Mouse (Mus musculus) olfactory bulb, adult 2 months (tissue): ENCODE results near the gene Grhpr. TPM values are rescaled to one million over a fixed set of nuclear protein-coding genes. Genes with fewer than 3 reads are reported as not detected.

Experiments used
- H3K27ac ChIP-seq: fragments of 200-500 bp; 2 replicates; pipeline ENCODE4 v1.5.1; 2012; ENCODE audit warnings: low read depth, low read length; ENCODE audit not compliant: insufficient read depth
- H3K4me1 ChIP-seq: fragments of 200-500 bp; 2 replicates; pipeline ENCODE4 v1.6.1; 2012; ENCODE audit warnings: low read length; ENCODE audit not compliant: control insufficient read depth, insufficient read depth
- H3K4me3 ChIP-seq: fragments of 200-500 bp; 2 replicates; pipeline ENCODE4 v1.5.1; 2012; ENCODE audit warnings: mild to moderate bottlenecking, low read depth, low read length, moderate library complexity; ENCODE audit not compliant: insufficient read depth
- CTCF ChIP-seq: fragments of 200-500 bp; IDR thresholded peaks from 2 replicates; pipeline ENCODE4 v1.5.1; 2012; ENCODE audit warnings: low read depth, mild to moderate bottlenecking, low read length, moderate library complexity; ENCODE audit not compliant: insufficient read depth
- POLR2A ChIP-seq: fragments of 200-500 bp; IDR thresholded peaks from 2 replicates; pipeline ENCODE4 v1.6.1; 2012; ENCODE audit warnings: mild to moderate bottlenecking, low read depth, low read length, moderate library complexity; ENCODE audit not compliant: insufficient read depth
- WGBS: fragments of 180-500 bp; shearing (Covaris S2); methylation state at CpG from one replicate; pipeline ENCODE4 v1.1.7; 2018; 5-methylcytosine and 5-hydroxymethylcytosine counted together
- polyA plus RNA-seq: library from polyadenylated mRNA; stranded (reverse); fragments of >200 nt; gene quantifications from 2 replicates; pipeline ENCODE4 v1.2.4, GENCODE M21; 2012; ENCODE audit warnings: low replicate concordance; ENCODE audit not compliant: missing spikeins, insufficient read depth, insufficient read length

The Grhpr gene
- polyA plus RNA-seq, 1 experiment, result not detected

GRCm38 (mm10) chr4:44947464-44947863 lies 33.7 kb upstream of the Grhpr start:
- Histone ChIP-seq H3K27ac (no peak overlapping the region), H3K4me1 (no peaks in the 10 kb centered on the region), H3K4me3 (no peak overlapping the region)
- no peak for TF ChIP-seq CTCF
- no peak for TF ChIP-seq POLR2A
- WGBS, result 96% methylated on average over 5 of the region's 5 CpGs

- Histone ChIP-seq H3K4me3 (no peak overlapping the region), H3K27ac (no peak overlapping the region), H3K4me1 (no peaks in the 10 kb centered on the region)
- WGBS, result 90% methylated on average over 1 of the region's 1 CpGs
- no peak for TF ChIP-seq CTCF
- TF ChIP-seq POLR2A, result no peak
Observed at GRCm38 (mm10) chr4:44948314-44948713, 32.9 kb upstream of the Grhpr start.

DNA sequence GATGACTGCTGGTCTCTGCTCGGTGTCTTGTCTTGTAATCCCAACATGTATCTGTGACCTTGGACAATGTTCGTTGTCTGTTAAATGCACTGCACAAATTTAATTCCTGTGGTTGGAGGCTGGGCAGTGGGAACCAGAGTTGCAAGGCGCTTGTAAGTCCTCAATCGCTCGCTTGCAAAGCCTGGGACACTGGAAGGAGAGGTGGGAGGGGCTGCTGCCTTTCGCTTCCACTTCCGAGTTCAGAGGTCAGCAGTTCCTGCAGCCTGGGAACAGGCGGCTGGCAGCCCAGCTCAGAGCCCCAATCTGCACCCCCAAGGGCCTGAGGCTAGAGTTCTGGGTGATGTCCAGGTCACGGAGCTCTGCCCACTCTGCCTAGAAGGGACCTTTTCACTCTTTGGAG lies 28.2 kb upstream of the Grhpr start:
- Histone ChIP-seq H3K4me1 (no peaks in the 10 kb centered on the region), H3K4me3 (no peak overlapping the region), H3K27ac (no peak overlapping the region)
- TF ChIP-seq POLR2A (no peak), CTCF (no peak)
- 86% methylated on average over 9 of the region's 9 CpGs for WGBS

DNA sequence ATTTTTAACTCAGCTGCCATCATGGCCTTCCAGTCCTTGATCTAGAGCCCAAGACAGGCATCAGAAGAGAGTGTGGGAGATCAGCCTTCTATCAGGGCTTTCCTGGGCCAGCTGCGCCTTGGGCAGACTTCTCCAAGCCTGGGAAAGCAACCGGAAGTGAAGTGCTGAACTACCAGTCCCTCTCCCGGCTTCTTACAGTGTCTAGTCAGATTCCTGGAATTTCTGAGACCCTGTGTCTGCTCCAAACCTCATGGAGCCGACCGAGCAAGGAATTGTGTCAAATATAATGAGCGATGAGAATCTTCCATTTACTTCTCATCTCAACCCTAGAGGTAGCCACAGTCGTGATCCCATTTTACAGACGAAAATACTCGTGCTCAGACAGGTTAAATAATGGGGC lies 22.4 kb upstream of the Grhpr start:
- Histone ChIP-seq H3K27ac (no peak overlapping the region), H3K4me1 (no peaks in the 10 kb centered on the region), H3K4me3 (no peak overlapping the region)
- 93% methylated on average over 9 of the region's 9 CpGs for WGBS
- no peak for TF ChIP-seq CTCF
- no peak for TF ChIP-seq POLR2A

- no peak overlapping the region for H3K4me3 ChIP-seq
- WGBS, result 94% methylated on average over 13 of the region's 13 CpGs
- H3K4me1 ChIP-seq, result no peaks in the 10 kb centered on the region
Observed at GRCm38 (mm10) chr4:44959220-44959619, 22.0 kb upstream of the Grhpr start.

DNA sequence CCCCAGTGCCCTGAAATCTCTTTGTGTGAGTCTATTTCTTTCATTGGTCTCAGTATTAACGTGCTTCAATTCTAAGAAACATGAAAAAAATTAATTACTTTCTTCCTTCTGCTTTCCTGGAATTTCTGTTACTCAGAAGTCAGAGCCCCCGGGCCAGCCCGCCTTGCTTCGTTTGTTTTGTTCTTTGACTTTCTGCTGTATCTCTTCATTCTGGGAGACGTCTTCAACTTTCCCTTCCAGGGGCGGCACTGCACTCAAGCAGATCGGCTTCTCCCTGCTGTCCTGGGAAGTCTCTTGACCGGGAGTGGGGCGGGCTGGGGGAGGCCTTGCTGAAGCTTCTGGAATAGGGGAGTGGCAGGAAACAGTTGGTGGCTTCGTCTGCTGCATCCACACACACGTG lies 18.0 kb upstream of the Grhpr start:
- Histone ChIP-seq H3K4me3 (no peak overlapping the region), H3K27ac (no peak overlapping the region), H3K4me1 (no peaks in the 10 kb centered on the region)
- WGBS, result 78% methylated on average over 11 of the region's 11 CpGs
- TF ChIP-seq CTCF (no peak), POLR2A (no peak)

More at GRCm38 (mm10) chr4:44959220-44959619, 22.0 kb upstream of the Grhpr start:
- H3K27ac ChIP-seq, result no peak overlapping the region
- TF ChIP-seq CTCF, result no peak
- no peak for TF ChIP-seq POLR2A

- Histone ChIP-seq H3K4me3 (no peak overlapping the region), H3K27ac (no peak overlapping the region), H3K4me1 (no peaks in the 10 kb centered on the region)
- TF ChIP-seq CTCF (no peak), POLR2A (no peak)
- WGBS, result 91% methylated on average over 2 of the region's 2 CpGs
Observed at GRCm38 (mm10) chr4:44965175-44965574, 16.0 kb upstream of the Grhpr start.

DNA sequence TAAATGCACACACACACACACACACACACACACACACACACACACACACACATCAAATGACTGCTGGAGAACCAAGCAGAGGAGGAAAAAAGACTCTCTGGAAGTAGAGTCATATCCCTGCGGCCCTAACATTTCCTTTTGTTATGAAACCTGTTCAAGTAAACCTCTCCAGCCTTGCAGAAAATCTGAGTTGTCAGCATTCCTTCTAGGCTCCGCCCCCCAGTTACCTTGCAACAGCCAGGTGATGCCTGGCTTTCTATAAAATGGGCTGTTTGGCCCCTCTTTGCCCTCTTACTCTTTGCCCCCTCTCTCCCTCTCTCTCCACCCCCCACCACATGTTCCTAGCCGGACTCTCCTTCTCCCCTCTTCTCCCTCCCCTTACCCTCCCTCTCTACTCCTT lies 15.5 kb upstream of the Grhpr start:
- Histone ChIP-seq H3K27ac (no peak overlapping the region), H3K4me1 (no peaks in the 10 kb centered on the region), H3K4me3 (no peak overlapping the region)
- WGBS, result 89% methylated on average over 3 of the region's 3 CpGs
- TF ChIP-seq CTCF (no peak), POLR2A (no peak)

DNA sequence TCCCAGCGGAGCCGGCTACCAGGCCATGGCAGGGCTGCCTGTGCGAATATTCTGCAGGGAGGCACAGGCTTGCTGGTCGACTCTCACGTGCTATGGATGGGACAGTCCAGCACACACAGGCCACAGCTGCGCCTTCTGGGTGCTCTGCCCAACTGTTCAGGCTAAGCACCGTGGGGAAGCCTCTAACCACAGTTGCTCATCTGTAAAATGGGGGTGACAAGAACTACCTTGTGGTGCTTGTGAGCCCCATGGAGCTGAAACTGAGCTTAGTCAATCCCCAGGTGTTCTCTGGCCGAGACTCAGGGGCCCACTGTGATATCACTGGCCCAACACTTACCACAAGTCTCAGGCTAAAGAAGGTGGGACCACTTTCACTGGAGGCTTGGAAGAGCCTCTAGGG lies 13.8 kb upstream of the Grhpr start:
- no peaks in the 10 kb centered on the region for H3K4me1 ChIP-seq
- H3K4me3 ChIP-seq, result no peak overlapping the region
- H3K27ac ChIP-seq, result no peak overlapping the region
- WGBS, result 91% methylated on average over 8 of the region's 8 CpGs
- TF ChIP-seq CTCF (no peak), POLR2A (no peak)

DNA sequence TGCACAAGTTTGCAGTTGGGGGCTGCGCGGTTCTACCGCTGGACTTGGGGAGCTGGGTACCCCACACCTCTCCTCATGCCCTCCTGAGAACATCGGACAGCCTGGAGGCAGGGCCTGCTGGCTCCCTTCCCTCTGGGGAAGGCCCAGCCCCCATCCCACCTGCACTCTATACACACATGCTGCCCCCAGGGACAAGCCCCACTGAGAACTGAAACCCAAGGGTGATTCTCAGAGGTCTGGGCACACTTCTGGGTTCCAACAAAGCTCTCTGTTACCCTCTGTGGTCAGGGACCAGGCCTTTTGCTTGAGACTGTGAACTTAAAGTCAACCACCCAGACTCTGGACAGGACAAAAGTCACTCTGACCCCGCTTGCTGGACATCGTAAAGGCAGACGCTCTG lies 11.1 kb upstream of the Grhpr start:
- no peak overlapping the region for H3K4me3 ChIP-seq
- WGBS, result 92% methylated on average over 7 of the region's 7 CpGs
- TF ChIP-seq POLR2A, result no peak
- TF ChIP-seq CTCF, result no peak
- H3K27ac ChIP-seq, result no peak overlapping the region
- H3K4me1 ChIP-seq, result peaks cover 12% of the 10 kb centered on the region
